Mouse (Mus musculus) c-Kit-positive CD71-positive TER-119-negative erythroid progenitor cells, embryonic 14.5 days (primary cell): Measurements from ENCODE around the gene Galnt2.
A peak's percentile ranks its signal among the peaks of the same experiment; 100 is the strongest.

Experiments
- DNase-seq: peaks from one replicate; pipeline ENCODE4 v3.0.0-alpha.2; 2013; ENCODE audit warnings: low read depth

Galnt2 gene

DNA sequence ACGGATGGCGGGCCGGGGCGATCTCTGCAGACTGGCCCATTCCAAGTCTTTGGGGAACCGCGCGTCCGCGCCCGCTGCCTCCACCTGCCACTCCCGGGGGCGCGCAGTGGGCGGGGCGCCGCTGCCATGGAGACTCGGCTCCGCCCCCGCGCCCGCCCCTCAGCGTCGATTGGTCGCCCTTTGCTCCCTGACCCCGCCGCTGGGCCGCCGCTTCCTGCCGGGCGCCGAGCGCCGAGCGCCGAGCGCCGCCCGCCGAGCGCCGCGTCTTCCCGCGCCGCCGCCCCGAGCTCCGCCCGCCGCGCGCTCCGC lies at the start of gene Galnt2:
Gene Galnt2, plus strand, starts transcription at position 216 of the 309 bp plus-strand sequence.
- DNase-seq, result peak; percentile 63

DNA sequence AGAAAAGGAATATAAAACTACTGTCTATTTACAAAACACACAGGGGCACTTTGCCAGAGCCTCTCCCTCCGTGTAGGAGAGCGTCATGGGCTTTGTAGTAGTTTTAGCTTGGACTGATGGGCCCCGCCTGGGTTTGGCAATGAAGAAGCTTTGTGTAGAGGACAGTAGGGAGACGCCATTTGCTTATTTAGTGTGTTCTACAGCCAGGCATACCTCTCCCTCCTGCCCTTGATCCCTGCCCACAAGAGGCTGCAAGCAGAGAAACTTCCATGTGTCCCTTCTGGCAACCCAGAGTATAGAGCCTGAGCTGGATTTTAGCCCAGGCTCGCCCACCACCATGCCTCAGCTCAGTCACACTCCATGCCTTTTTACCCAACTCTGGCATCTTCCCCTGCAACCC lies 49.4 kb upstream of the Galnt2 start:
- no peak for DNase-seq

DNA sequence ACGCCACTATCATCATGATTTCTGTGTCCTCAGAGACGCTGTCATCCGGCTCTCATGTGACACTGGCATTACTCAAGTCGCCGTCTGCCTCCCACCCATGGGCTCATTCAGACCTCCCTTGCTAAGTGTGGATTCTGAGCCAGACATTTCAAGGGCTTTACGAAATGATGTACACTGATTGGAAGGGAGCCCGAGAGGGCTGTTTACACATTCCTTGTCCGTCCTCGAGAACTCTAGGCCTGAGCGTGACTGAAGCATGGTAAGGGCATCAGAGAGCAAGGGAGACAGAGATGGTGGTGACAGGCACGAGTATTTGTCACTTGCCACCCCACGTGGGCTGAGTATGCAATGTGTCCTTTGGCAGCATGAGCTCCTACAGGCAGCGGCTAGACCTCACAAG lies 49.0 kb upstream of the Galnt2 start:
- no peak for DNase-seq

DNA sequence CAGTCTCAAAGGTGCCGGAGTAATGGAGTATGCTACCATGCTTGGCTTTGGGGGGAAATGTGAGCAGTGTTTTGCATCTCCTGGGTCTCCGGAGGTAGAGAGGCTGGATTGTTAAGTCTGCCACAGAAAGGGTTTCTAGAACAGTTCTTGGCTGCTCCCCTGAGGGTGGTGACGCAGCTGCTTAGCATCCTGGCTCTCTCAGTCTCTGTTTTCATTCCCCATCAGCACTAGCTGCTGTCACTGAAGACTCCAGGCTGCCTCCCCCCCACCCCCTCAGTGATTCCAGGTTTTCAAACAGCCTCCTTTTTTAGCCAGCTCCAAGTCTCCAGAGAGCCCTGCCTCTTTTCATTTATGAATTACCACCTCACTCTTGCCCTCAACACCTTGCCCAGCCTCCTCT lies 47.1 kb upstream of the Galnt2 start:
- no peak for DNase-seq

DNA sequence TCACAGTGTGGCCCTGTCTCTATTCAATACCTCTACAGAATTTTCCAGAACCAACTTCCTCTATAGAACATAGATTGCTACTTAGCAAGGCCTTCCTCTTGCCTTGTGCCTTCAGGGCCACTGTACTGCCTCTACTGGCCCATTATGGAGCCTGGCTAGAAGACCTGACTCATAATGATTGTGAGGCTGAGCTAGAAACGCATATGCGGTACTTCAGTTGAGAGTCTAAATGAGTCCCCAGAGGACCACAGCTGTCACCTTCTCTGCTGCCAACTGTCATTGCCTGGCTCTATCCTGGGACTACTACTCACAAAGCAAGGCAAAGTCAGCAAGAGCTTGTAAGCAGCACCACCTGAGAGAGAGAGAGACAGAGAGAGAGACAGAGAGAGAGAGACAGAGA lies 46.7 kb upstream of the Galnt2 start:
- no peak for DNase-seq

DNA sequence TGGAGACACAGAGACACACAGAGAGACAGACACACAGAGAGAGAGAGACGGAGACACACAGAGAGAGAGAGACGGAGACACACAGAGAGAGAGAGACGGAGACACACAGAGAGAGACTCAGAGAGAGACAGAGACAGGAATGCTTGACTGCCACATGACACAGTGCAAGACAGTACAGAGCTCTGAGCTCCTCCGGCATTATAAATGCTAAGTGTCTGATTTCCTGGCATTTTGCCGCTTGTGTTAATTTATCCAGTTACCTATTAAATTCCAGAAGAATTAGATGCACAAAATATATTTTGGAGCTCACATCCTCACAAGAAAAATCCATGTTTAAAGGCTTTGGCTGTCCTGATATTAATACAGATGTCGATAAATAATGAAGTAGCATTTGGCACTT lies 46.1 kb upstream of the Galnt2 start:
- no peak for DNase-seq

DNA sequence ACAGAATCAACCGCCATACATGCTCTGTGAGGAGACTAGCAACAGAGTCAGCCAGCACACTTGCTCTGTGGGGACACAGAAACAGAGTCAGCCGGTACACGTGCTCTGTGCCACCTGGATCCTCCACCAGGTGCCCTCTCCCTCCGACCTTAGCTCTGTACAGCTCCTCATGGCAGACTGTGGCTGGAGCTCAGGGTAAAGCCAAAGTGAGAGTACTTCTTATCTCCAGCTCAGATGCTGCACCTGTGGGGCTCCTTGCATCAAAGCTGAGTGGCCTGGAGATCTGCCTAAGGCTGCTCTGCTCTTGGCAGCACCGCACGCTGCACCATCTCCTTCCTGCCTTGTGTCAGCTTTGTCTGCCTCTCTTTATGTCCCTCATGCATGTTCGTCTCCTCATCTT lies 40.8 kb upstream of the Galnt2 start:
- no peak for DNase-seq

DNA sequence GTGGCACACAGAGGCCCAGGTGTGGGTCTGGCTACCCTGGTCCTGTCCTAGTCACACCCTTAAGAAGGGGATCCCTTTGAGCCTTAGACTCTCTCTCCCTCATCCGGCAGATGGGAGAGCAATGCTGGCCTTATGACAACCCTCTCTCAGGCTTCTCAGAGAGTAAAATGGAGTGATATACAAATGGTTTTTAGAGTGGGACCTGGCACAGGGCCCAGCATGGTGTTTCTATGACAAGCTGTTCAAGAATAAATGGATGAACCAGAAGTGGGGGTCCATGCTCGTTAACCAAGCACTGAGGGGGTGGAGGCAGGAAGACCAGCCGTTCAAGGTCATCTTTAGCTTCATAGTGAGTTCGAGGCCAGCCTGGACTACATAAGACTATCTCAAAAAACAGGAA lies 38.9 kb upstream of the Galnt2 start:
- DNase-seq, result no peak

DNA sequence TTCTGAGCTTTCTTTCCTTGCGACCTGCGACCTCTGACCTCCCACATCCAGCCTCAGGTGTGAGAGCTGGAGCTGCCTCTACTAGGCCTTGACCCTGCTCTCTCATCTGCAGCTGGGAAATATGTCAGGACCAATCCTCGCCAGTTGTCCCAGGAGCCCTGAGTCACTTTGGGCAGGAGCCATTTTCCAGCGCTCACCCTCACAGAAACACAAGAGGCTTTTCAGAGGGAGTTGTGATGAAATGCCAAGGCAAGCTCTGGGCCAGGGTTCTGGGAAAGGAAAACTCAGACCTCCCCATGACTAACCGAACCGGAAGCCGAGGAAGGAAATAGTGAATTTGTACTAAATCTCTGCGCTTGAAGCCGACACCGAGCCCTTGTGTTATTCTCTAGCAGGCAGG lies 38.2 kb upstream of the Galnt2 start:
- no peak for DNase-seq

DNA sequence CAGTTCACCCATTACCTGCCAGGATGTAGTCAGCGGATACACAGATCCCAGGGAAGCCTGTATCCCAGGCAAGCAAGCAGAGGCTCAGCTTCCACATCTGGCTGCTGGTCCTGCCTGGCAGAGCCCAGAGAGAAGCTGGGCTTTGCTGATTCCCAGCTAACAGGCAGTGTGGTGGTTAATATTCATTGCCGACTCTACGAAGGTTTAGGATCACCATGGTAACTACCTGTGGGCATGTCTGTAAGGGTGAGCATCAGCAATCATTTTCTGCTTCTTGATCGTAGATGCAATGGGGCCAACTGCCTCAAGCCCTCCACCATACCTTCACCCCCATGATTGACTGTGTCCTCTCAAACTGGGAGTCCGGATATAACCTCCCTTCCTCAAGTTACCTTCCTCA lies 37.2 kb upstream of the Galnt2 start:
- no peak for DNase-seq

DNA sequence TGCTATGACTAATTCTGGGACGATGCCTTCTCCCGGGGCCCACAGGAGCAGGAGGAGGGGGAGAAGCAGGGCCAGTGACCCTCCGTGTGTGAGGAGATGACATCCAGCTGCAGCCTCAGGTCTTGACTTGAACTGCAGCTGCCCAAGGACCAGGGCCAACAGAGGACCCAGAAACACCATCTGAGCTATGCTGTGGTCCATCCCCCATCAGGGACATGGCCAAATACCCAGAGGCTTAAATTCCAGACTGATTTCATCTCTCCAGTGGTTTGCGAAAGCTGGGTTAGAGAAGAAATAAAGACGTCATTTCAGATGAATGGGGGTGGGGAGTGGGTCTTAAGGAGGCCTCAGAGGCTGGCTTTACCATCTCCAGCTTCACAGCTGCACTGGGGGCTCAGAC lies 35.0 kb upstream of the Galnt2 start:
- no peak for DNase-seq

DNA sequence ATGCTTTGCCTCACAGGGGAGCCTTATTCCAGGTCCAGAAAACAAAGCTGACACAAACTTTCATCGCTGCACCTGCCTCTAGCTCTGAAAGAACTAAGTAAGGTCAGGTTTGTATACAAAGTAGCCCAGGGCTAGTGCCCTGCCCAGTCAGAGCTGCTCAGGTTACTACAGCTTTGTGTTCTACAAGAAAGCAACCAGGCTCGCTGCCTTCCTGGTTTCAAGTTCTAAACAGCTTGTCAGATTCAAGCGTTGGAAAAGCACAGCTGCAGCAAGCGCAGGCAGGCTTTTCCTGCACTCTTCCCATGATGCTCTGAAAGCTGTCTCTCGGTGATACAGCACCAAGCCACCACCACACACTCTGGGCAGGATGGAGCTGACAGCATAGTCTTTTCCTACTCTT lies 34.4 kb upstream of the Galnt2 start:
- DNase-seq, result no peak

DNA sequence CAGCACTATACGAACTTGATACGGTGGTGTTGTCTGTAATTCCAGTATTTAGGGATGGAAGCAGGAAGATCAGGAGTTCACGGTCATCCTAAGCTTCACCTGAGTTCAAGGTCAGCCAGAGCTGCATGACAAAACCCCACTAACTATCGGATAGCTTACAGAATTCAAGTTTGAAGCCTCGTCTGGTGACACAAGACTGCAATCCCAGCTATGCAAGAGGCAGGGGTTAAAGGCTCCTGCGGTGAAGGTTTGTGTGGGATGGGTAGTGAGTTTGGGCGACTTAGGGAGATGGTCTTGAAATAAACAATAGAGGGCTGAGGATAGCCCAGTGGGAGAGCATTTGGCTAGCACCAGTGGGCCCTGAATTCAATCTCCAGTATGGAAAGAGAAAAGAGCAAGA lies 33.0 kb upstream of the Galnt2 start:
- DNase-seq, result no peak

DNA sequence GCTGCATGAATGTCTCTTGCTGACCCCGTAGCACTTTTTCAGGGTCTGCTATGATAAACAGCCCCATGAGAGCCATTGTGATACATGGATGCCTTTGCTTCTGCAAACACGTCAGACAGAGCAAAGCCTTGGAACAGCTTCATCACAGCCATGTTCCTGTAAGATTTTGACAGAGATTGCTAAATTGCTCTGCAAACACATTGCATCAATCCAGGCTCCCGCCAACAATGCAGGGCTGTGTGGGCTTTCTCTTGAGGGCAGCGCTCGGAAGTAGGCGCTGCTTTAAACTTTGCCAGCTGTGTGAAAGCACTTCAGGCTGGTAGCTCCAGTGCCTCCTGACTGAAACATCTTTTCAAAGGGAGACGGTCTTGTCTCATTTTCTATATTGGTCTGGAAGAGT lies 30.8 kb upstream of the Galnt2 start:
- DNase-seq, result no peak

DNA sequence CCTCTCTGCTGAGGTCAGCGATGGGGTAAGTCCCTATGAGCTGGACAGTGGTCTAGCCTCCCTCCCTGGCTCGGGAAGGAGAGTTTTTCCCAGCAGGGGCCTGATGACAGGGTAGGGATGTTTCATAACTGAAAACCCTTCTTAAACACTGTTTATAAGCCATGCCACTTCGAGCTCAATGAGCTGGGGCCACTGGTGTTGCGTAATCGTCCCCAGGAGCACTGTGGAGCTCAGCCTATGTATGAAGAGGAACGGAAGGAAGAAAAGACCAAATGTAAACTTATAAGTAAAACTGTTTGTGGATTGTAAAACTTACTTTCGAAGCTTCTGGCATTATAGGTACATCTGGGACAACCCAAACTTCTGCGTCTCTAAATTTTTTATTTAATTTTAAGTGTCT lies 29.5 kb upstream of the Galnt2 start:
- DNase-seq, result no peak

DNA sequence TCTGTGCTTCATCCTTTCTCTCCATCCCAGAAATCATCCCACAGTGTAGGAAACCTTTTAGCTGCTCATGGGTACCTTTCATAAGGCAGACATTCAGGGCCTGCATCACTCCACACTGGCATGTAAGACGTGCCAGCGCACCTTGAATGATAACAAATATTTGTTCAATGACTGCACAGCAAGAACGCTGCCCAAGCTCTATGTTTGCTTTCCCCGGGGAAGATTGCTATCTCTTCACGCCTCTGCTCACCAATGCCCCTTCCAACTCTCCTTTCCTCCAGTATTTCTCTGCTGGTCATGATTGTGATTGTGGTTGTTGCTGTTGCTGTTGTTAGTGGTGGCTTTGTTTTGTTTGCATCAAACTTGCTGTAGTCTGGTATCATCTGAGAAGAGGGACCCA lies 28.3 kb upstream of the Galnt2 start:
- DNase-seq, result no peak

DNA sequence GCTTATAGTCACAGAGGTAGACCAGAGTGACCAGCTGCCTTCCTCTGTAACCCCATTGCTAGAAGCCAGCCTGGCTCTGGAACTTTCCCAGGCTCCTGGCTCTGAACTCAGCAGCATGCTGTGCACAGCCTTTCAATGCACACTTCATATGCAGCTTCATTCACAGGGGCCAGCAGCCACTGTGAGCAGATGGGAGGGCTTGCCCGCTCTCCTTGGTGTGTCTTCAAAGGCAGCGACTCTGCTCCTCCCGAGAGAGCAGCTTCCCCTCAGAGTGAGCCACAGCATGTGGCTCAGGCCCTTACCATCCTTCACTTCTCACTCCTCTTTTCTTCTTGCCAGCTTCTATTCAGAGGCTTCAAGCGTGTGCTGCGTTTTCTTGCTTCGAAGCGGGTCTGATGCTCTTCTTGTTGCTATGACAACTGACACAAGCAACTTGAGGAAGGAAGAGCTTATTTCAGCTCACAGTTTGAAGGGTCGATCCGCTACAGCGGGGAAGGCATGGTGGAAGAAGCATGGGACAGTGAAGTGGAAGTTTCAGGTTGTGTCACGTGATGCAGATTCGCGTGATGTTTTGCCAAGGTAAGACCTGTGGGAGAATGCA lies 27.1 kb upstream of the Galnt2 start:
- DNase-seq, result no peak

DNA sequence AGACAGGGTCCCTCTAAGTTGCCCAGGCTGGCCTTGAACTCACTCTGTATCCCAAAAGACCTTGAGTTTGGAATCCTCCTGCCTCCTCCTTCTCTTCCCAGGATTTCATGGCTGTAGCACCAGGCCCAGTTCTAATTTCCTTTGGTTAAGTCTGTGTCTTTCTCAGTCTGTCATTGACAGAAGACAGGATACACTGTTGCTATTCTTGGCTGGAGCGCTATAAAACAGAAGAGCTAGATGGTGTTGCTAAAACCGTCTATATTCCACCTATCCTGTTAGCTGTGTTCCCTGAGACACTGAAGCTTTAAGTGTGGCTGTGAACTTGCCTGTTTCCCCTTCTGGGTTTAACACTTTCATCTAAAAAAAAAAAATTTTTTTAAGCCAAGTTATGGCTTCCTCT lies 19.0 kb upstream of the Galnt2 start:
- no peak for DNase-seq

DNA sequence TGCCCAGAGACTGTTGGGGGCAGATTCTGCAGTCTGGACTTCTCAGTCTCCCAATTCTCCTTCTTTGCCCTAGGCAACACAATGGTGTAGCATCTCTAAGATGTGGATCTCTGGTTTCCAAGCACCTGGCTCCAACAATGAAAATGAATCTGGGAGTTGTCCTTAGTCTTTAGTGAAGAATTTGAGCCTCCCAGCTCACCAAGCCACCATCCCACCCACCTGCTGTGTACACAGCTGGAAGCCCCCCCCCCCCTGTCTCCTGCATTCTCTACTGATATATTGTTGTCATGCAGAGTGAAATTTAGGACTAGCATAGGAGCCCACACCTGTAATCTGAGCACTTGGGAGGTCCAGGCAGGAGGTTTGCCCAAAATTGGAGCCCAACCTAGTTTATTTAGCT lies 14.2 kb upstream of the Galnt2 start:
- no peak for DNase-seq

DNA sequence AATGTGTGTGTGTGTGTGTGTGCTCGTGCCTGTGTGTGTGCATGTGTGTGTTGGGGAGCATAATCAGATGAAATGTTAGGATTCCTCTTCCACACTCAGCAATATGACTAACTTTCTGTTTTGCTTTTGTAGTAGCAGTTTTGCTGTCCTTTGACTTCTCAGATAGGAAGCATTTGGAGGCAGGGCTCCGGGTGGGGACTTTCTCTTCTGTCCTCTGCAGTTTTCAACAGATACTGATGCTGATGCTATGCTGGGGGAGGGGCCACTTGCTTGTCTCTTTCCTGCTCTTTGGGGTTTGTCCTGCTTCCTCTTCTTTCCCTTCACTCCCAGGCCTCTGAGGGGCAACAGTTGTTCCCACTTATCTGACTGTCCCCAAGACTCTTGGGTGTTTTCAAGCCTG lies 1.3 kb upstream of the Galnt2 start:
- DNase-seq, result no peak

DNA sequence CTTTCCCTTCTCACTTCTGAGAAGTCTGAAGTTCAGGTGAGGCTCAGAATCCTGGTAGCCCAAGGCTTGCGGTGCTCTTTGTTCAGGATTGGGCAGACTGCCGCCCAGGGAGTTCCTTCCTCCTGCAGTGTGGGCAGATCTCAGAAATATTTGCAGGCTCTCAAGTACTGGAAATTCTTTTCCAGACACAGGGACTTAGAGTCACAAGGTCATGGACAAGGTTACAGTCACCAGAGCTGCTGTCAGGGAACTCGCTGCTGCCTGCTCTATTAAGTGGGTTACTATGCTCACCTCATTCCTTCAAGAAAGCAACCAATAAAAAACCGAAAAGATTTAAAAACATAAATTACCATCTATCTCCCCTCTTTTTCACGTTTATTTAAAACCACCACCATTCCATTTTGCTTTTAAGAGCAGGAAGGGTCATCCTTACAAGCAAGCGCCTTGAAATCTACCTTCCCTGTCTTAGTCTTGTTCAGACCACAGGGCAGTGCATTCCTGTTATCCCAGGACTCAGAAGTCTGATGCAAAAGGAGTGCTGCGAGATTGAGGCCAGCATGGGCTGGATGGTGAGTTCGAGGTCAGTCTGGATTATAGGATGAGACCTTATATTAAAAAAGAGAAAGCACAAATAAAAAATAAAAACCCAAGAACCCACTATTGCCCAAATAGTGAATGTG lies 555 bp upstream of the Galnt2 start:
- no peak for DNase-seq

DNA sequence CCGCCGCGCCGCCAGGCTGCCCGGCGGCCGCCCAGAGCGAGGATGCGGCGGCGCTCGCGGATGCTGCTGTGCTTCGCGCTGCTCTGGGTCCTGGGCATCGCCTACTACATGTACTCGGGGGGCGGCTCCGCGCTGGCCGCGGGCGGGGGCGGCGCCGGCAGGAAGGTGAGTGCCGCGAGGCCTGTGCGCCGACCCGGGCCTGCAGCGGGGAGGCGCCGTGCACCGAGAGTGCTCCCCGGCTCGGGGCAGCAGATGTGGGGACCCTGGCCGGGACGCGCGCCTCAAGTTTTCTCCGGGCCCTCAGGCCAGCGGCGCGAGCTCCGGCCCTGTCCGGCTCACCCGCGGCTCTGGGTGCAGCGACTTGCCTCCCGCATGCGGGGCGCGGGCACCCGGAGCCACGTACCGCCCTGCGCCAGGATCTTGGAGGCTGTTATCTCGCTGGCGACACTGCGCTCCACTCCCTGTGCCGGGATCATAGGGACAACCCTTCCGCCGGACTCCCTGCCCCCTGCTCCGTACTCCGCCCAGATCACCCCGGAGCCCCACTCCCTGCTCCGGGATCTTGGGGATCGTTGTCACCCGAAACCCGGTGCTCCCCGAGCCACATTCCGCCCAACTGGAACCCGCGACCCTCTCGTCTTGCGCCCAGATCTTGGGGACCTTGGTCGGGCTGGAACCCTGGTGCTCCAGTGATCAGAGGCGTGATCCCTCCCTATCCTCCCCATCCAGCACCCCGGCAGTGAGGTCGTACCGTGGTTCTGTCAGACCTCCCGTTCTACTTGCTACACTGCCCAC lies 491 bp downstream of the Galnt2 start:
- DNase-seq, result peak; percentile 33

DNA sequence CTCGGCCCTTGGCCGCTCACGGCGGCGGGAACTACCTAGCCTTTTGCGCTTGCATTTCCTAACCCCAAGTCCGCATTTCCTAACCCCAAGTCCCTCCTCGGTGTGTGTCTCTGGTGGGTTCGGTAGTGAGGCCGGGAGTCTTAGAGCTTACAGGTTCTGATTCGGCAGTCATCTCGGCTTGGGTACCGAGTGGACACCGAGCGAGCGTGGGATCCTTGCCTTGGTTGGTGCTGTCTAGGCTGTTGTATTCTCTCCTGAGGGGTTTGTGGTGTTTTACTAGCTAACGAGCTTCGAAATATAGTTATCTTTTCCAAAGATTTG lies 1.0 kb downstream of the Galnt2 start:
- DNase-seq, result no peak

DNA sequence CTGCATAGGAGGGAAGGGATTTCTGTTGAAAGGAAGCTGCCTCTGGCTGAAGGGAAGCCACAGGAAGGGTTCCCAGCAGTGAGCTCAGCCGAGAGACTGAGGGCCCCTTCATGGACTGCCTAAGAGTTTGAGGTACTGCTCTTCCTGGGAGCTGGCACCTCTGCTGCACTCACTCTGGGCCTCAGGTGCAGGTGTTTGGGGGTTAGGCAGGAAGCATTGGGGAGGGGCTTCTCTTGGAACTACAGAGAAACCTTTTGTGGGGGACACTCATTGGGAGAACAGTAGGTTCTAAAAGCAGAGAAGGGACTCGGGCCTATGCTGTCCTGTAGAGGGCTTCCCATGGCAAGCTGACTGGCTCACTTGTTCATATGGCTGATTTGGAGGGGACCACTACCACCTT lies 3.3 kb downstream of the Galnt2 start:
- no peak for DNase-seq
